Mouse (Mus musculus) embryonic facial prominence, embryonic 15.5 days (tissue): Measurements from ENCODE around the gene Ccnd3. TPM values are rescaled to one million over a fixed set of nuclear protein-coding genes. Genes with fewer than 3 reads are reported as not detected.
"Not testable (repeated sequence)": the region's sequence is repeated elsewhere in the genome, so short reads cannot be mapped to it uniquely, and the experiment has no call there.

Experiments
- ATAC-seq: fragments of 200-750 bp; cut with Nextera tagmentation; 2 replicates; pipeline ENCODE4 v1.8.0; 2017; ENCODE audit warnings: low read depth, moderate TSS enrichment; ENCODE audit not compliant: insufficient number of reproducible peaks, low FRiP score, low TSS enrichment
- H3K27ac ChIP-seq: fragments of 300-500 bp; sonication (generic); replicated peaks from 2 replicates; pipeline ENCODE4 v1.5.1; 2015; ENCODE audit warnings: mild to moderate bottlenecking, inconsistent platforms
- H3K27me3 ChIP-seq: fragments of 300-500 bp; sonication (generic); 2 replicates; pipeline ENCODE4 v1.6.1; 2015; ENCODE audit warnings: inconsistent platforms
- H3K36me3 ChIP-seq: fragments of 300-500 bp; sonication (generic); 2 replicates; pipeline ENCODE4 v1.6.1; 2015; ENCODE audit warnings: mild to moderate bottlenecking, inconsistent platforms
- H3K4me1 ChIP-seq: fragments of 300-500 bp; sonication (generic); 2 replicates; pipeline ENCODE4 v1.6.1; 2015; ENCODE audit warnings: inconsistent platforms
- H3K4me2 ChIP-seq: fragments of 300-500 bp; sonication (generic); replicated peaks from 2 replicates; pipeline ENCODE4 v1.6.1; 2015; ENCODE audit warnings: mild to moderate bottlenecking, inconsistent platforms
- H3K4me3 ChIP-seq: fragments of 300-500 bp; sonication (generic); replicated peaks from 2 replicates; pipeline ENCODE4 v1.5.1; 2015; ENCODE audit warnings: mild to moderate bottlenecking, inconsistent platforms
- H3K9ac ChIP-seq: fragments of 300-500 bp; sonication (generic); 2 replicates; pipeline ENCODE4 v1.6.1; 2015; ENCODE audit warnings: inconsistent platforms
- H3K9me3 ChIP-seq: fragments of 300-500 bp; sonication (generic); replicated peaks from 2 replicates; pipeline ENCODE4 v1.6.1; 2016; ENCODE audit warnings: inconsistent platforms
- WGBS: fragments of 180-500 bp; shearing (Covaris S2); methylation state at CpG from one replicate; pipeline ENCODE4 v1.1.7; 2015; 5-methylcytosine and 5-hydroxymethylcytosine counted together
- polyA plus RNA-seq: library from polyadenylated mRNA; unstranded; fragments of >200 nt; fragmentation: Nextera tagmentation; extraction: Ambion mirVana; gene quantifications from 2 replicates; pipeline ENCODE4 v1.2.1, GENCODE M21; 2015

Ccnd3 gene
- polyA plus RNA-seq, 1 experiment from 2014 or later, result 552 TPM

DNA sequence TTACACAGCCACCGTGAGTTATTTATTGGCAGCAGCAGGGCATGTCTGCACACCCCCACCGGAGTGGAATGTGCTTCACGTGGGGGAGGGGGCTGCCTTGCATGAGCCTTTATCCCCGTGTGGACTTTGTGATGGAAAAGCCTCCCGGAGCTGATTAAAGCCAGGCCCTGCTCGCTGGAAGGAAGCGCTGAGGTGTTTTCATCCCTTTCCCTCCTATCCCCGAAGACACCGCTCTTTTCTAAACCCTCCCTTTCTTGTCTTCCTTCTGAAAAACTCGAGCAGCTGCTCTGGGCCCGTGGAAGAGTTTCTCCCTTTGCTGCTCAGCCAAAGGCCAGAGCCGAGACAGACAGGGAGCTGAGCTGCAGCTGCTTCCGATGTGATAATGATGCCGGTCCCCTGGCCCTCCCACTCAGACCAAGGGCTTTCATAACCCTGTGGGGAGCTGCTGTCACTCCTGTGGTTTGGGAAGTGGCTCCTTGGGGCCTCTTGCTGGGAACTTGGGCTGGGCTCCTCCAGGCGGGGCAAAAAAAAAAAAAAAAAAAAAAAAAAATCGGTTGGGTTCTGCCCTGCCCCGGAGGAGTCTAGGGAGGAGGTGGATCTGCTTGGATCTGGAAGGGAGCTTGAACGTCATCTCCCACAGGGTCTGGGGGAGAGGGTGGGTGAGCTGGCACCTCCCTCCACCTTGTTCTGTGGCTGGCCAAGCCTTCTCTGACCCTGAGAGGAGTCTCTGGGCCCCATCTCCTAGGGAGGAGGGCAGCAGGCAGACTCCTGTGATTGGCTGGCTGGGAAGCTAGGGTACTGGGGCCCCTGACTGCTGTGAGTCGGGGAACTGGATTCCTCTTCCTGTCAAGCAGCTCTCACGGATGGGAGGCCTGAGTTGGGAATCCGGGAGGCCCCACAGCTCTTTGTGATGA is 90.7 kb downstream of the Ccnd3 start:
- WGBS, result under 1% methylated on average over 21 of the region's 21 CpGs
- H3K9me3 ChIP-seq, result no peaks in the 10 kb centered on the region
- H3K4me1 ChIP-seq, result peaks cover 41% of the 10 kb centered on the region
- peak overlapping the region; percentile 99 for H3K27ac ChIP-seq
- ATAC-seq, result peak; percentile 85
- H3K36me3 ChIP-seq, result peaks cover 33% of the 10 kb centered on the region
- no peaks in the 10 kb centered on the region for H3K27me3 ChIP-seq
- peak overlapping the region; percentile 79 for H3K4me2 ChIP-seq
- peak overlapping the region; percentile 88 for H3K4me3 ChIP-seq
- H3K9ac ChIP-seq, result peak overlapping the region; percentile 85

DNA sequence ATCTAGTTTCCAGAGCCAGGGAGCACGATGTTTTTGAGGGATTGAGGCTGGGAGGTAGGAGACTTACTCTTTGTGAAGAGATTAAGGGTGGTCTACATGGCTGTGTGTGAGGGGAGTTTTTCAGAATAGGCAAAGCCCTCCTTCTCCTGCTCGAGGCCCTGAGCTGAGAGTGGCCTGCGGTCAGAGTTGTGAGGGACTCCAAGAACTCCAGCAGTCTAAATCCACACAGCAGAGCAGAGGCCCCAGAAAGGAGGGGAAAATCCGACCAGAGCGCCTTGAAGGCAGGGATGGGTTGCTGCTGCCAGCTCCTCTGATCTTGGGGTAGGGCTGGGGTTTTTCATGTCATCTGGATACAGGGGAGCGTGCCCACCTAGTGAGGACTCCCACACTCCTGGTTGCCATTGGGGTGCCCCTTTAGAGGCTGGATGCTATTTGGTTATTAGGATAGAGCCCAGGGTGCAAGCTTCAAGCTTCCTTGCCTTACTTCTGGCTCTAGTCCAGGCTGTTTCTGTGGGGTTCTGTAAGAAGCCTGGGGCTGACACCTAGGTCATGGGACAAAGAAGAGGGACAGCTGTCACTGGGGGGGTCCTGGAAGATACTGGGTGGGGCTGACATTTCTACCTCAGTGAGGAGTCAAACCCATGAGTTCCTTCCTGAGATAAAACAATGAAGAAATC is 91.4 kb downstream of the Ccnd3 start:
- no peaks in the 10 kb centered on the region for H3K27me3 ChIP-seq
- no peak for ATAC-seq
- peaks cover 39% of the 10 kb centered on the region for H3K36me3 ChIP-seq
- 7% methylated on average over 6 of the region's 6 CpGs for WGBS
- peak overlapping the region; percentile 79 for H3K4me2 ChIP-seq
- peaks cover 41% of the 10 kb centered on the region for H3K4me1 ChIP-seq
- peak overlapping the region; percentile 88 for H3K4me3 ChIP-seq
- no peaks in the 10 kb centered on the region for H3K9me3 ChIP-seq
- H3K9ac ChIP-seq, result peak overlapping the region; percentile 54
- peak overlapping the region; percentile 99 for H3K27ac ChIP-seq

- H3K4me2 ChIP-seq, result peak overlapping the region; percentile 79
- no peak for ATAC-seq
- H3K36me3 ChIP-seq, result peaks cover 44% of the 10 kb centered on the region
- peaks cover 41% of the 10 kb centered on the region for H3K4me1 ChIP-seq
- no peaks in the 10 kb centered on the region for H3K27me3 ChIP-seq
- peak overlapping the region; percentile 88 for H3K4me3 ChIP-seq
- peak overlapping the region; percentile 99 for H3K27ac ChIP-seq
- peak overlapping the region; percentile 54; the same call in 1 of the 2 replicates for H3K9ac ChIP-seq
- 49% methylated on average over 5 of the region's 5 CpGs for WGBS
- H3K9me3 ChIP-seq, result no peaks in the 10 kb centered on the region
These were observed 92.0 kb downstream of the Ccnd3 start for GRCm38 (mm10) chr17:47596839-47597164.

GRCm38 (mm10) chr17:47597261-47597660 is 92.4 kb downstream of the Ccnd3 start:
- peak overlapping the region; percentile 79 for H3K4me2 ChIP-seq
- H3K4me3 ChIP-seq, result peak overlapping the region; percentile 88
- peaks cover 41% of the 10 kb centered on the region for H3K4me1 ChIP-seq
- H3K27me3 ChIP-seq, result no peaks in the 10 kb centered on the region
- H3K36me3 ChIP-seq, result peaks cover 48% of the 10 kb centered on the region
- no peak for ATAC-seq
- peak overlapping the region; percentile 99 for H3K27ac ChIP-seq
- WGBS, result 53% methylated on average over 13 of the region's 13 CpGs
- H3K9ac ChIP-seq, result 0 out of 2 replicates have a peak overlapping the region, but pooled peaks have one; percentile 54
- H3K9me3 ChIP-seq, result no peaks in the 10 kb centered on the region

DNA sequence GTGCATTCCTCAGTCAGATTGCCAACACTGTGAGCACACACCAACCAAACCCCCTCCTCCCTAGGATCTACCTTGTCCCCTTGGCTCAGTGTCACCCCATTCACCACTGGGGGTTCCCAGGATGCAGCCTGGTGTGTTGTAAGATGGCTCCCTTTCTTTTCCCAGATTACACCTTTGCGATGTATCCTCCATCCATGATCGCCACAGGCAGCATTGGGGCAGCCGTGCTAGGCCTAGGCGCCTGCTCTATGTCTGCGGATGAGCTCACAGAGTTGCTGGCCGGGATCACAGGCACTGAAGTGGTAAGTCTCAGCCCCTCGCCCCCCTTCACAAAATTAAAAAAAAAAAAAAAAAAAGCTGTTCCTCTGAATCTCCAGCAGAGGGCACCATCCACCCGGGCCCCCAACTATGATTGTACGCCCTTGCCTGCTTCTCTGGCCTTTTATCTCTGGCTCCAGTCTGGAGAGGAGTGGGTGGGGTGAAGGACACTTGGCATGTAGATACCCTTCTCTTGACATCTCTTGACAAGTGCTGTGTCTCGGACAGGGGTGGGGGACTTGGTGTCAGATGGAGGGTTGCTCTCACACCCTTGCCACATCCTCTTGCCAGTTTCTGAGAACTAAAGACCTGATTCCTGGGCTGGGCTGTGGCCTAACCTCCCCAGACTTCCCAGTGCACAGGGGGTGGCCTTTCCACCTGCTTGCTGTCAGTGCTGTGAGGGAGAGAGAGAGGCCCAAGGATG is 93.2 kb downstream of the Ccnd3 start:
- no peaks in the 10 kb centered on the region for H3K27me3 ChIP-seq
- 21% methylated on average over 10 of the region's 10 CpGs for WGBS
- H3K9me3 ChIP-seq, result no peaks in the 10 kb centered on the region
- H3K27ac ChIP-seq, result peak overlapping the region; percentile 99
- H3K9ac ChIP-seq, result no peak overlapping the region
- ATAC-seq, result no peak
- H3K4me2 ChIP-seq, result peak overlapping the region; percentile 25; the same call in 1 of the 2 replicates
- 0 out of 2 replicates have a peak overlapping the region, but pooled peaks have one; percentile 10 for H3K4me3 ChIP-seq
- peaks cover 36% of the 10 kb centered on the region for H3K4me1 ChIP-seq
- peaks cover 54% of the 10 kb centered on the region for H3K36me3 ChIP-seq

- 82% methylated on average over 10 of the region's 10 CpGs for WGBS
- not testable (repeated sequence) for H3K4me3 ChIP-seq, H3K4me2 ChIP-seq, H3K9me3 ChIP-seq, H3K27me3 ChIP-seq, H3K9ac ChIP-seq, ATAC-seq
- peaks cover 35% of the 10 kb centered on the region for H3K4me1 ChIP-seq
- peaks cover 57% of the 10 kb centered on the region for H3K36me3 ChIP-seq
- H3K27ac ChIP-seq, result peak overlapping the region; percentile 99
These were observed 93.9 kb downstream of the Ccnd3 start for GRCm38 (mm10) chr17:47598580-47599304.

DNA sequence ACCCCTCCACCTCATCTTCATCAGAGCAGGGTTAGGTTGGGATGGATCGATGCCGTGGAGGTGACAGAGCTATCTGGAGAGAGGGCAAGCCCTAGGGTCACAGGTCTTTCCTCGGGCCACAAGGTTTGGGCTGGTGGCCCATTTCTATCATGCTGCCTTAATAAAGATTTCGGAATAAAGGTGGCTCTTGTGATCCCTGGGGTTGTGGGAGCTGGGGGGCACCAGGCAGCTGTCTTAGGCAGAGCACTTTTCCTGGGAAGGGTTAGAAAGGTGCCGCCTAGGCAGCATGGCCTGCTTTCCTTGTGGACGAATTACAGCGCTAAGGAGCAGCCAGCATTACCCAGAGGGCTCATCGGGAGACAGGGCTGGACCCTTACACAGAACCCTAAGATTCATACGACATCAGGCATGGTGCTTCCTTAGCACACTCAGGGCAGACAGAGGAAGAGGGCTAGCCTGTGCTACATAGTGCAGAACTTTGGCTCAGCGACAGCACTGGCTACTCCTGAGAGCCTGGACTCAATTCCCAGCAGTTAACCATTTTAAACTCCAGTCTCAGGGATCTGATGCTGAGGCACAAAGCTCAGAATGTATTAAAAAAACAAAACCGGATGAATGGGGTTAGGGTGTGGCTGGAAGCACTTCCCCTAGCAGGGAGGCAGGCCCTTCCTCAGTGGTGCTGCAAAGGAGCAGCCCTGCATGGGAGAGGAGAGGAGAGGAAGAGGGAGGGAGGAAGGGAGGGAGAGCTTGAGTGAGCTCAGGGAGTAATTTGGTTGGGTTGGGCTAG is 94.9 kb downstream of the Ccnd3 start:
- H3K27ac ChIP-seq, result peak overlapping the region; percentile 80
- H3K4me1 ChIP-seq, result peaks cover 35% of the 10 kb centered on the region
- no peak overlapping the region for H3K4me2 ChIP-seq
- no peak overlapping the region for H3K9ac ChIP-seq
- H3K9me3 ChIP-seq, result no peaks in the 10 kb centered on the region
- H3K27me3 ChIP-seq, result no peaks in the 10 kb centered on the region
- H3K36me3 ChIP-seq, result peaks cover 67% of the 10 kb centered on the region
- ATAC-seq, result no peak
- WGBS, result 66% methylated on average over 11 of the region's 11 CpGs
- no peak overlapping the region for H3K4me3 ChIP-seq

GRCm38 (mm10) chr17:47600601-47601388 is 95.9 kb downstream of the Ccnd3 start:
- peaks cover 34% of the 10 kb centered on the region for H3K4me1 ChIP-seq
- no peak overlapping the region for H3K4me2 ChIP-seq
- peaks cover 76% of the 10 kb centered on the region for H3K36me3 ChIP-seq
- H3K4me3 ChIP-seq, result no peak overlapping the region
- no peak for ATAC-seq
- peak overlapping the region; percentile 80 for H3K27ac ChIP-seq
- 84% methylated on average over 13 of the region's 13 CpGs for WGBS
- no peak overlapping the region for H3K9ac ChIP-seq
- H3K27me3 ChIP-seq, result no peaks in the 10 kb centered on the region
- H3K9me3 ChIP-seq, result no peaks in the 10 kb centered on the region

- H3K36me3 ChIP-seq, result peaks cover 81% of the 10 kb centered on the region
- peaks cover 28% of the 10 kb centered on the region for H3K4me1 ChIP-seq
These were observed 96.5 kb downstream of the Ccnd3 start for GRCm38 (mm10) chr17:47601389-47601755.

More at GRCm38 (mm10) chr17:47601389-47601755, 96.5 kb downstream of the Ccnd3 start:
- ATAC-seq, result no peak
- H3K4me2 ChIP-seq, result no peak overlapping the region
- H3K27me3 ChIP-seq, result no peaks in the 10 kb centered on the region
- no peaks in the 10 kb centered on the region for H3K9me3 ChIP-seq
- H3K9ac ChIP-seq, result no peak overlapping the region
- 92% methylated on average over 10 of the region's 10 CpGs for WGBS
- H3K27ac ChIP-seq, result 0 out of 2 replicates have a peak overlapping the region, but pooled peaks have one; percentile 80
- H3K4me3 ChIP-seq, result no peak overlapping the region
